In genomic region chr2:16248861-16249260, GRCm38 (mm10) we compare ENCODE assay signal across 17 mouse cellular contexts.
DNase-seq lines count a peak whose midpoint lies in the region; ATAC-seq lines count a peak whose summit lies in the region.
"Had no signal": no experiment of that assay in that cellular context is flagged by ENCODE, and none has a peak within 500 bp of the region (broad histone marks: within the 10 kb centered on the region; RNA-seq: fewer than 3 reads in every experiment).

No protein-coding gene starts in this region.

- peak; percentile 70 to 74 for DNase-seq in cerebellum, postnatal 14 days
- peak; percentile 19 for DNase-seq in left cerebral cortex, postnatal 4 days
- no peak for DNase-seq in left cerebral cortex, postnatal 10 days (ENCODE audit: extremely low spot score in 1 of 2, low spot score in 2 of 2)
- DNase-seq in retina, embryonic 14.5 days (ENCODE audit: low spot score) = peak; percentile 11
- DNase-seq in retina, postnatal 1 day = peak; percentile 7
- no peak for DNase-seq in thymus, postnatal 0 days (ENCODE audit: low spot score)
- DNase-seq: adrenal gland, adult 2 months; adrenal gland, postnatal 10 days; adrenal gland, postnatal 25 days; cerebellum, adult 11-12 months; cerebellum, adult 2 months; cerebellum, adult 9-11 months; cerebellum, postnatal 36 days; embryo, embryonic 11 days had no signal

- no peak for ATAC-seq in cerebellum, adult (ENCODE audit: insufficient number of reproducible peaks, low FRiP score, low TSS enrichment)
- ATAC-seq: forebrain, embryonic 14.5 days; forebrain, embryonic 16.5 days had no signal

- intact Hi-C loops in left cerebral cortex, postnatal 4 days (cut with DNase I) = no loop called here
- intact Hi-C loops in left cerebral cortex, postnatal 10 days (cut with DNase I) = no loop called here

Comparison
In these comparisons a context has a peak if more than half of its experiments do, and no peak if none do; other contexts are left out.
1. DNase-seq: peak in cerebellum, postnatal 14 days (2 of 2), left cerebral cortex, postnatal 4 days (single experiment), retina, embryonic 14.5 days (single experiment) and retina, postnatal 1 day (single experiment); none in left cerebral cortex, postnatal 10 days (0 of 2) and thymus, postnatal 0 days (single experiment).